Mouse (Mus musculus) effector memory CD4-positive, alpha-beta T cell, adult 7 months (primary cell): Measurements from ENCODE around the gene Olfr561. TPM values are rescaled to one million over a fixed set of nuclear protein-coding genes. Genes with fewer than 3 reads are reported as not detected.

ENCODE experiments used
- polyA plus RNA-seq: library from polyadenylated mRNA; unstranded; fragments of 100-300 nt; shearing (Covaris generic); gene quantifications from one replicate; pipeline ENCODE4 v1.2.1, GENCODE M21; 2017

Olfr561 gene
- polyA plus RNA-seq: not detected

GRCm38 (mm10) chr7:102770921-102771320 is at the start of gene Olfr561:
Olfr561 (plus strand) TSS chr7:102771221.

GRCm38 (mm10) chr7:102727391-102727790 is 43.6 kb upstream of the Olfr561 start, which contains the start of gene Olfr559:
Olfr559 (minus strand) TSS chr7:102727491.

GRCm38 (mm10) chr7:102759266-102759665 is 11.8 kb upstream of the Olfr561 start, which contains the start of the genes Olfr560 and Olfr78:
Olfr560 (minus strand) TSS chr7:102759366.
Olfr78 (minus strand) TSS chr7:102759471.

DNA sequence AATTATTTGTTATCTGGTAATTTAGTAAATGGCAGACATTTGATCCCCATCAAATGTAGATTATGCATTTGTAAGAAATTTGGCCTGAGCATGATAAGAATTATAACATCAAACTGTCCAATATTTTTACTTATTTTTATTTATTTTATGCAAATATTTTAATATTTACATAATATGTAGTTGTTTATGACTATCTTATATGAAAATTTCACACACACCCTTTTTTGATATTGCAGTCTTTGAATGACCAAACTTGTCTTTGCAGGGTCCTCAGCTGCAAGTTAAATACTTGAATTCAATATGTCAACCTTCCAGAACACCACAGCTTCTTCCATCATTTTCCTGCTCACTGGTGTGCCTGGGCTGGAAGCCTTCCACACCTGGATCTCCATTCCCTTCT is 32.2 kb downstream of the Olfr561 start, which contains the start of gene Olfr564:
Gene Olfr564 (plus strand): TSS at position 301 of the 400 bp plus-strand sequence.

Other genes starting within 250 kb of the Olfr561 start
- not detected for gene Olfr547, start 236.5 kb upstream of the Olfr561 start, polyA plus RNA-seq
- not detected for gene Olfr548-ps1, start 230.3 kb upstream of the Olfr561 start, polyA plus RNA-seq
- gene Olfr549, start 221.4 kb upstream of the Olfr561 start, polyA plus RNA-seq: not detected
- gene Trim21, start 205.7 kb upstream of the Olfr561 start, polyA plus RNA-seq: 19.6 TPM
- gene Olfr550, start 199.8 kb upstream of the Olfr561 start, polyA plus RNA-seq: 0.22 TPM
- gene Olfr551, start 179.3 kb upstream of the Olfr561 start, polyA plus RNA-seq: 0.09 TPM
- not detected for gene Olfr552, start 173.5 kb upstream of the Olfr561 start, polyA plus RNA-seq
- not detected for gene Olfr553, start 153.0 kb upstream of the Olfr561 start, polyA plus RNA-seq
- 0.95 TPM for gene Olfr554, start 132.8 kb upstream of the Olfr561 start, polyA plus RNA-seq
- not detected for gene Olfr555, start 112.4 kb upstream of the Olfr561 start, polyA plus RNA-seq
- gene Olfr556, start 106.3 kb upstream of the Olfr561 start, polyA plus RNA-seq: not detected
- 7.4 TPM for gene Trim68, start 83.9 kb upstream of the Olfr561 start, polyA plus RNA-seq
- not detected for gene Olfr557, start 75.3 kb upstream of the Olfr561 start, polyA plus RNA-seq
- not detected for gene Olfr558, start 69.0 kb upstream of the Olfr561 start, polyA plus RNA-seq
- gene Olfr33, start 52.2 kb upstream of the Olfr561 start, polyA plus RNA-seq: not detected
- gene Olfr559, start 43.7 kb upstream of the Olfr561 start, polyA plus RNA-seq: not detected
- not detected for gene Olfr560, start 11.9 kb upstream of the Olfr561 start, polyA plus RNA-seq
- gene Olfr78, start 11.8 kb upstream of the Olfr561 start, polyA plus RNA-seq: not detected
- not detected for gene Olfr564, start 32.3 kb downstream of the Olfr561 start, polyA plus RNA-seq
- not detected for gene Olfr566, start 87.5 kb downstream of the Olfr561 start, polyA plus RNA-seq
- gene Olfr568, start 105.9 kb downstream of the Olfr561 start, polyA plus RNA-seq: 0.41 TPM
- not detected for gene Olfr569, start 119.7 kb downstream of the Olfr561 start, polyA plus RNA-seq
- gene Olfr570, start 123.4 kb downstream of the Olfr561 start, polyA plus RNA-seq: not detected
- gene Olfr571, start 146.3 kb downstream of the Olfr561 start, polyA plus RNA-seq: not detected
- gene Olfr572, start 153.2 kb downstream of the Olfr561 start, polyA plus RNA-seq: not detected
- gene Olfr573-ps1, start 171.4 kb downstream of the Olfr561 start, polyA plus RNA-seq: 0.44 TPM
- gene Olfr574, start 177.2 kb downstream of the Olfr561 start, polyA plus RNA-seq: not detected
- gene Olfr575, start 187.6 kb downstream of the Olfr561 start, polyA plus RNA-seq: not detected
- not detected for gene Olfr576, start 191.4 kb downstream of the Olfr561 start, polyA plus RNA-seq
- gene Olfr577, start 204.7 kb downstream of the Olfr561 start, polyA plus RNA-seq: 0.20 TPM
- gene Olfr578, start 218.1 kb downstream of the Olfr561 start, polyA plus RNA-seq: not detected